Mouse (Mus musculus) olfactory bulb, adult 2 months (tissue): ENCODE measurements around the gene Sult6b1. TPM values are rescaled to one million over a fixed set of nuclear protein-coding genes. Genes with fewer than 3 reads are reported as not detected.

Source experiments
- H3K27ac ChIP-seq: fragments of 200-500 bp; 2 replicates; pipeline ENCODE4 v1.5.1; 2012; ENCODE audit warnings: low read depth, low read length; ENCODE audit not compliant: insufficient read depth
- H3K4me1 ChIP-seq: fragments of 200-500 bp; 2 replicates; pipeline ENCODE4 v1.6.1; 2012; ENCODE audit warnings: low read length; ENCODE audit not compliant: control insufficient read depth, insufficient read depth
- H3K4me3 ChIP-seq: fragments of 200-500 bp; 2 replicates; pipeline ENCODE4 v1.5.1; 2012; ENCODE audit warnings: mild to moderate bottlenecking, low read depth, low read length, moderate library complexity; ENCODE audit not compliant: insufficient read depth
- CTCF ChIP-seq: fragments of 200-500 bp; IDR thresholded peaks from 2 replicates; pipeline ENCODE4 v1.5.1; 2012; ENCODE audit warnings: low read depth, mild to moderate bottlenecking, low read length, moderate library complexity; ENCODE audit not compliant: insufficient read depth
- POLR2A ChIP-seq: fragments of 200-500 bp; IDR thresholded peaks from 2 replicates; pipeline ENCODE4 v1.6.1; 2012; ENCODE audit warnings: mild to moderate bottlenecking, low read depth, low read length, moderate library complexity; ENCODE audit not compliant: insufficient read depth
- WGBS: fragments of 180-500 bp; shearing (Covaris S2); methylation state at CpG from one replicate; pipeline ENCODE4 v1.1.7; 2018; 5-methylcytosine and 5-hydroxymethylcytosine counted together
- polyA plus RNA-seq: library from polyadenylated mRNA; stranded (reverse); fragments of >200 nt; gene quantifications from 2 replicates; pipeline ENCODE4 v1.2.4, GENCODE M21; 2012; ENCODE audit warnings: low replicate concordance; ENCODE audit not compliant: missing spikeins, insufficient read depth, insufficient read length

Sult6b1 gene
- polyA plus RNA-seq, 1 experiment, result not detected

GRCm38 (mm10) chr17:78894991-78895390 is 11.8 kb downstream of the Sult6b1 start:
- Histone ChIP-seq H3K4me3 (no peak overlapping the region), H3K27ac (no peak overlapping the region), H3K4me1 (peaks cover 5% of the 10 kb centered on the region)
- no peak for TF ChIP-seq POLR2A
- no peak for TF ChIP-seq CTCF
- WGBS, result 74% methylated on average over 7 of the region's 7 CpGs

GRCm38 (mm10) chr17:78891020-78891419 is 15.8 kb downstream of the Sult6b1 start:
- Histone ChIP-seq H3K27ac (no peak overlapping the region), H3K4me1 (peaks cover 5% of the 10 kb centered on the region), H3K4me3 (no peak overlapping the region)
- 86% methylated on average over 9 of the region's 9 CpGs for WGBS
- TF ChIP-seq POLR2A (no peak), CTCF (no peak)

- TF ChIP-seq POLR2A, result no peak
- no peak for TF ChIP-seq CTCF
- Histone ChIP-seq H3K4me3 (no peak overlapping the region), H3K27ac (no peak overlapping the region), H3K4me1 (no peaks in the 10 kb centered on the region)
- 46% methylated on average over 3 of the region's 3 CpGs for WGBS
Observed at GRCm38 (mm10) chr17:78889184-78889583, 17.6 kb downstream of the Sult6b1 start.

- no peaks in the 10 kb centered on the region for H3K4me1 ChIP-seq
- TF ChIP-seq POLR2A, result no peak
- no peak for TF ChIP-seq CTCF
- WGBS, result 80% methylated on average over 4 of the region's 4 CpGs
- H3K27ac ChIP-seq, result no peak overlapping the region
- no peak overlapping the region for H3K4me3 ChIP-seq
Observed at GRCm38 (mm10) chr17:78888554-78888953, 18.2 kb downstream of the Sult6b1 start.

- TF ChIP-seq POLR2A (no peak), CTCF (no peak)
- H3K27ac ChIP-seq, result no peak overlapping the region
- no peak overlapping the region for H3K4me3 ChIP-seq
- 90% methylated on average over 5 of the region's 5 CpGs for WGBS
- peaks cover 8% of the 10 kb centered on the region for H3K4me1 ChIP-seq
Observed at GRCm38 (mm10) chr17:78885286-78886065, 21.3 kb downstream of the Sult6b1 start.

GRCm38 (mm10) chr17:78883291-78883690 is 23.5 kb downstream of the Sult6b1 start:
- no peak overlapping the region for H3K4me3 ChIP-seq
- H3K4me1 ChIP-seq, result peaks cover 8% of the 10 kb centered on the region
- no peak overlapping the region for H3K27ac ChIP-seq
- TF ChIP-seq POLR2A, result no peak
- no peak for TF ChIP-seq CTCF
- WGBS, result 93% methylated on average over 4 of the region's 4 CpGs

- H3K27ac ChIP-seq, result no peak within 1 kb of the TSS
- H3K4me1 ChIP-seq, result peaks cover 8% of the 10 kb centered on the region
- H3K4me3 ChIP-seq, result peak within 1 kb of the TSS; percentile 48
- 3% methylated on average over 28 of the region's 28 CpGs for WGBS
- TF ChIP-seq CTCF, result no peak
- no peak for TF ChIP-seq POLR2A
Observed at GRCm38 (mm10) chr17:78882401-78883112, 24.2 kb downstream of the Sult6b1 start, which contains the start of gene Eif2ak2. Gene Eif2ak2, minus strand, starts transcription at chr17:78882573.

- TF ChIP-seq CTCF (no peak), POLR2A (no peak)
- H3K4me3 ChIP-seq, result peak overlapping the region; percentile 48
- H3K27ac ChIP-seq, result no peak overlapping the region
- WGBS, result 13% methylated on average over 6 of the region's 7 CpGs
- H3K4me1 ChIP-seq, result peaks cover 8% of the 10 kb centered on the region
Observed at GRCm38 (mm10) chr17:78881878-78882304, 24.9 kb downstream of the Sult6b1 start.

GRCm38 (mm10) chr17:78873886-78874285 is 32.9 kb downstream of the Sult6b1 start:
- 83% methylated on average over 6 of the region's 6 CpGs for WGBS
- TF ChIP-seq POLR2A (no peak), CTCF (no peak)

More at GRCm38 (mm10) chr17:78873886-78874285, 32.9 kb downstream of the Sult6b1 start:
- no peaks in the 10 kb centered on the region for H3K4me1 ChIP-seq
- no peak overlapping the region for H3K4me3 ChIP-seq
- H3K27ac ChIP-seq, result no peak overlapping the region
